Mouse (Mus musculus) thymus, adult 2 months (tissue): Measurements from ENCODE around the gene Zfx. TPM values are rescaled to one million over a fixed set of nuclear protein-coding genes. Genes with fewer than 3 reads are reported as not detected.
A peak's percentile ranks its signal among the peaks of the same experiment; 100 is the strongest.

Experiments used
- DNase-seq: peaks from one replicate; pipeline ENCODE4 v3.0.0; 2021
- H3K27ac ChIP-seq: fragments of 200-500 bp; 2 replicates; pipeline ENCODE4 v1.5.1; 2012; ENCODE audit warnings: low read length, control low read depth; ENCODE audit not compliant: control insufficient read depth, insufficient read depth
- H3K27me3 ChIP-seq: fragments of 200-500 bp; 2 replicates; pipeline ENCODE4 v1.6.1; 2012; ENCODE audit warnings: mild to moderate bottlenecking, low read length, moderate library complexity, mixed read lengths; ENCODE audit not compliant: control insufficient read depth, insufficient read depth
- H3K36me3 ChIP-seq: fragments of 200-500 bp; 2 replicates; pipeline ENCODE4 v1.6.1; 2012; ENCODE audit warnings: mild to moderate bottlenecking, low read length, moderate library complexity; ENCODE audit not compliant: control insufficient read depth, insufficient read depth
- H3K4me1 ChIP-seq: fragments of 200-500 bp; replicated peaks from 2 replicates; pipeline ENCODE4 v1.6.1; 2012; ENCODE audit warnings: low read length; ENCODE audit not compliant: control insufficient read depth, insufficient read depth
- H3K4me3 ChIP-seq: fragments of 200-500 bp; 2 replicates; pipeline ENCODE4 v1.5.1; 2012; ENCODE audit warnings: mild to moderate bottlenecking, low read length, control low read depth, moderate library complexity; ENCODE audit not compliant: control insufficient read depth, insufficient read depth
- CTCF ChIP-seq: fragments of 200-500 bp; IDR thresholded peaks from 2 replicates; pipeline ENCODE4 v1.5.1; 2012; ENCODE audit warnings: mild to moderate bottlenecking, control low read depth, low read length, moderate library complexity, borderline replicate concordance; ENCODE audit not compliant: control insufficient read depth, poor library complexity, insufficient read depth; ENCODE audit errors: extremely low read depth
- POLR2A ChIP-seq: fragments of 200-500 bp; IDR thresholded peaks from 2 replicates; pipeline ENCODE4 v1.6.1; 2012; ENCODE audit warnings: mild to moderate bottlenecking, low read length, control low read depth, moderate library complexity; ENCODE audit not compliant: control insufficient read depth, poor library complexity, insufficient read depth; ENCODE audit errors: extremely low read depth
- WGBS: fragments of 180-500 bp; shearing (Covaris S2); methylation state at CpG from one replicate; pipeline ENCODE4 v1.1.7; 2018; 5-methylcytosine and 5-hydroxymethylcytosine counted together
- polyA plus RNA-seq: library from polyadenylated mRNA; depleted of rRNA; stranded (reverse); fragments of >200 nt; gene quantifications from 2 replicates; pipeline ENCODE4 v1.2.3, GENCODE M21; 2012; rRNA removed

Zfx gene
- 11.5 and 14.9 TPM in 2 replicates for polyA plus RNA-seq

DNA sequence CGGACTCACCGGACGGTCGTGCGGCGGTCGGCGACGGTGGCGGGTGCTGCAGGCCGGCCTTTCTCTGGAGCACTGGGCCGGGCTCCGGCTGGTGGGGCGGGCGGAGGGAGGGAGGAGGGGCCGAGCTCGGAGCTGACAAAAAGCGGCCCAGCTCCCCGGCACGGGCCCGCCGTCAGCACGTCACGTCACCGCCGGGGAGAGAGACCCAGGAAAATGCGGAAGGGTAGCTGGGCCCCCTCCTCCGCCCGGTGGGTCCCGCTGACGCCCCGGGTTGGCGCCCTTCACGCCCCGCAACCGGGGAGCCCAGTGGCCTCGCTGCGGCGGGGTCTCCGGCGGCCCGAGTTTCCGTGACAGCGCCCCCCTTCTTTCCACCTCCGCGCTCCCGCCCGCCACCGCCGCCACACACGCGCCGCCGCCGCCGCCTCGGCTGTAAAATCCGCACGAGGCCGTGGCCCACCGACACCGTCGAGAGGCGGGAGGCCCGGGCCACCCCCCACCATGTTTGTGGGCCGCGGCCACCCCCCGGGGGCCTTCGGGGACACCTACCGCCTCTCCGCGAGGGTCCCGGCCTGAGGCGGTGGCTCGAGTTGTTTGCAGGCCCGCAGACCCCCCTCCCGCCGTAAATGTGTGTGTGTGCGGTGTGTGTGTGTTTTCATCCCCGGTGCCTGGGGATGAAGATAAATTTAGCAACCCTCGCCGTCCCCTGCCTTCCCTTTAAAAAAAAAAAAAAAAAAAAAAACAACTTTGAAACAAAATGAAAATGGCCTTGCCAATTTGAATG, at the start of gene Zfx:
TSS of gene Zfx (minus strand) at position 644 of the 781 bp plus-strand sequence.
- H3K27ac ChIP-seq = peak within 1 kb of the TSS; percentile 95
- peak within 1 kb of the TSS; percentile 97 for H3K4me3 ChIP-seq
- H3K36me3 ChIP-seq = no peaks in the 10 kb centered on the region
- no peaks in the 10 kb centered on the region; the same call in 1 of the 2 replicates for H3K4me1 ChIP-seq
- H3K27me3 ChIP-seq = no peaks in the 10 kb centered on the region
- 5% methylated on average over 40 of the region's 82 CpGs for WGBS
- peak; percentile 65 for DNase-seq
- no peak for TF ChIP-seq CTCF
- no peak for TF ChIP-seq POLR2A

DNA sequence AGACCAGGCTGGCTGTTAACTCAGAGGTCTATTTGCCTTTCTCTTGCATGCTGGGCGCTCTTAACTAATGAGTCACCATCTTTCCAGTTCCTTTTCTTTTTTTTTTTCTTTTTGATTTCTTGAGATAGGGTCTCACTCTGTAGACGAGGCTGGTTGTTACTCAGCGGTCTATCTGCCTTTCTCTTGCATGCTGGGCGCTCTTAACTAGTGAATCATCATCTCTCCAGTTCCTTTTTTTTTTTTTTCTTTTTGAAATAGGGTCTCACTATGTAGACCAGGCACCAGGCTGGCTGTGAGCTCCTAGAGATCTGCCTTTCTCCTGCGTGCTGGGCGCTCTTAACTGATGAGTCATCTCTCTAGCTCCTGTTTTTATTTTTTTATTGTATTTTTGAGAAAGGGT, 45.8 kb upstream of the Zfx start:
- H3K27me3 ChIP-seq = no peaks in the 10 kb centered on the region
- no peak overlapping the region for H3K27ac ChIP-seq
- no peaks in the 10 kb centered on the region for H3K36me3 ChIP-seq
- TF ChIP-seq POLR2A = no peak
- H3K4me1 ChIP-seq = no peaks in the 10 kb centered on the region
- no peak overlapping the region for H3K4me3 ChIP-seq
- no peak for DNase-seq
- WGBS = 74% methylated on average over 6 of the region's 6 CpGs

DNA sequence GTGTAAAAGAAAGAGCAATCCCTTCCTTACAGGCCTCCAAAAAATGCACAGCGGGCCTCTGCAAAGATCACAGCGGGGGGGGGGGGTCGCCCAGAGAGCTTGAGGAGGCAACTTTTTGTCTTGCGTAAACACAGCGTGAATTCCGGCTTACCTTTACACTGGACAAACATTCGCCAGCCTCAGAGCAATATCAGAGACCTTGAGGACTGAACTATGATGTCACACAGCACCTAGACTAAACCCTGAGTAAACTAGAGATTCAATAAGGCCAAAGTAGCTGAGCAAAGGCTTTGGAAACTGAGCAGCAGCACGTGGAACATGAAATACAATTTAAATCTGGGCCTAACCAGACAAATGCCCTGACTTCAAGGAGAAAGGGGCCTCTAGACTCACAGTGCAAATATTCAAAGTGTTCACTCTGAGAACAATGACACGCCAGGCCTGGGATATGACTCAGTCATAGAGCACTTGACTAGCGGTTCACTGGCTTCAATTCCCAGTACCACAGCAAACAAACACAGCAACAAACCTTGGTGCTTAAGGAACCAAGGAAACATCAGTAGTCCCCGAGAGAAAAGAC, 28.8 kb upstream of the Zfx start:
- Histone ChIP-seq H3K27me3 (no peaks in the 10 kb centered on the region), H3K36me3 (no peaks in the 10 kb centered on the region), H3K4me1 (no peaks in the 10 kb centered on the region), H3K27ac (no peak overlapping the region), H3K4me3 (no peak overlapping the region)
- WGBS = 90% methylated on average over 11 of the region's 11 CpGs
- no peak for DNase-seq
- TF ChIP-seq POLR2A (no peak), CTCF (no peak)

DNA sequence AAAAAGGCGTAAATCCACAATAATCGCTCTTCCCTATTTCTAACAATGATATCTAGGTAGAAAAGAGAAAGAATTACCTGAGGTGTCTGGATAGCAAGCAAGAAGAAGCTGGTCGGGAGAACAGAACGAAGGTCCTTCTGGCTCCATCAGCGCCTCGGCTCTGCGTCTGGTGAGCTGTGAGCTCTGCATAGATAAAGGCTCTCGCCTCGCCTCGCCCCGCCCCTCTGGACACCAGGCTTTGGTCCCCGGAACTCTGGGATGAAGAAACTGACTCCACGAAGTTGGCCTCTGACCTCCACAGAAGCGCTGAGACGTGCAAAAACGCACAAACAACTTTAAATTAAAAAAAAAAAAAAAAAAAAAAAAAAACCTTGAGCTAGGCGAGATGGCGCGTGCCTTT, 27.0 kb upstream of the Zfx start:
- TF ChIP-seq CTCF = no peak
- TF ChIP-seq POLR2A = no peak
- Histone ChIP-seq H3K4me3 (no peak overlapping the region), H3K27ac (no peak overlapping the region), H3K27me3 (no peaks in the 10 kb centered on the region), H3K4me1 (no peaks in the 10 kb centered on the region), H3K36me3 (no peaks in the 10 kb centered on the region)
- no peak for DNase-seq
- 94% methylated on average over 19 of the region's 19 CpGs for WGBS

DNA sequence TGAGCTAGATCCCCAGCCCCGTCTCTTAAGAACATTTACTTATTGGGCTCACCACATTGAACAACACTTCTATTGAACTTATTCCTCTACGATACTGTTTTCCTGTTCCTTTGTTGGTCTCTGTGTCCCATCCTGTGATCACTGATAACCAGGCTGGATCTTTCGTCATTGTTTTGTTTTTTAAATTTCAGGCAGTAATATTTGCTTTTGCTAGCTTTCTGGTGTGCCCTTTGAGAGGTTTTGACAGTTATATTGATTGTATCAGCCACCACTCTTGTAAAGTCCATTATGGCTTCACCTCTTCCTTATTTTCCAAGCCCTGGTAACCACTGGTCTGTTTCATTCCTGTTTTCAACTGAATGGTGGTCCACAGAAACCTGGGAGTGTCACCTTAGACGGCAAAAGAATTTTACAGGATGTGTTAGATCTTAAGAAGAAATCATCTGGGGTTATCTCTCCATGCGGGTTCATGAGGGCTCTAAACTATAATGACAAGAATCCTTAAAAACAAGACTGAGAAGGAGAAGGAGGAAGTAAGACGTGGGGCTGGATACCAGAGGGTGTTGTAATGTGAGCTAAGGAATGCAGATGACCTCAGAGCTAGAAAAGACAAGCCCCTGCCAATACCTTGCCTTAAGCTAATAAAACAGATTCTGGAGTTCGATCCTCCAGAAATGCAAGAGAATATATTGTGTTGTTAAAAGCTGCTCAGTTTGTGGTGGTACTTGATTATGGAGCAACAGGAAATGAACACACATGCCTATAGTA, 18.7 kb upstream of the Zfx start:
- H3K4me3 ChIP-seq = no peak overlapping the region
- TF ChIP-seq CTCF = no peak
- TF ChIP-seq POLR2A = no peak
- no peaks in the 10 kb centered on the region for H3K27me3 ChIP-seq
- H3K27ac ChIP-seq = no peak overlapping the region
- no peak for DNase-seq
- WGBS = 86% methylated on average over 7 of the region's 7 CpGs
- H3K4me1 ChIP-seq = no peaks in the 10 kb centered on the region
- H3K36me3 ChIP-seq = no peaks in the 10 kb centered on the region

DNA sequence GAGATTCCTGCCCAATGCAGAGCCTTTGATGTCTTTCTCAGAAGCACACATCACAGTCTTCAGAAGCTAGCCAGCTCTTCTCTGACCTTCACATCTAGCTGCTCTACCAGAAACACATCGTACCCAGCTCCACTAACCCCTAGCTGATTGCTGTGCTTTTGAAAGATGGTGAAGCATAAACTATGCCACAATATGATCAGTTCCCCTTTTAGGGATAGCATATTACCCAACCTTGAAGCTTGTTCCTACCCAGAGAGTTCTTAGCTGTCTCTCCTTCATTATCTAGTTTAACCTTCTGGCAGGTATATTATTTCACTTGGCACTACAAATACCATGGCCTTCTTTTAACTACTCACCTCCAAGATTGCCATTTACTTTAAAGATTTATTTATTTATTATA, 16.6 kb upstream of the Zfx start:
- WGBS = 90% methylated on average over 1 of the region's 1 CpGs
- no peak overlapping the region for H3K27ac ChIP-seq
- TF ChIP-seq POLR2A = no peak
- no peak for TF ChIP-seq CTCF
- no peak overlapping the region for H3K4me3 ChIP-seq
- H3K27me3 ChIP-seq = no peaks in the 10 kb centered on the region
- DNase-seq = no peak
- no peaks in the 10 kb centered on the region for H3K4me1 ChIP-seq
- H3K36me3 ChIP-seq = no peaks in the 10 kb centered on the region
